Mouse (Mus musculus): ENCODE data around the gene Dab1. TPM values are rescaled to one million over a fixed set of nuclear protein-coding genes. Genes with fewer than 3 reads are reported as not detected.

Dab1 gene
- total RNA-seq, 2 experiments from 2014 or later, result 115 to 127 TPM

GRCm38 (mm10) chr4:104768190-104768589 is 1149.0 kb downstream of the Dab1 start:
- DNase-seq (ENCODE audit: extremely low spot score in 1 of 2, low spot score in 2 of 2), result no peak
- intact Hi-C loops (cut with DNase I), result no loop called here

GRCm38 (mm10) chr4:104769602-104770001 is 1150.4 kb downstream of the Dab1 start:
- DNase-seq (ENCODE audit: extremely low spot score in 1 of 2, low spot score in 2 of 2), result no peak
- intact Hi-C loops (cut with DNase I), result no loop called here

GRCm38 (mm10) chr4:104770331-104770730 is 1151.2 kb downstream of the Dab1 start:
- intact Hi-C loops (cut with DNase I), result no loop called here
- no peak for DNase-seq (ENCODE audit: extremely low spot score in 1 of 2, low spot score in 2 of 2)

- intact Hi-C loops (cut with DNase I), result no loop called here
These were observed 1156.4 kb downstream of the Dab1 start for GRCm38 (mm10) chr4:104775601-104776000.

GRCm38 (mm10) chr4:104779460-104779859 is 1160.3 kb downstream of the Dab1 start:
- intact Hi-C loops (cut with DNase I), result no loop called here
- DNase-seq (ENCODE audit: extremely low spot score in 1 of 2, low spot score in 2 of 2), result no peak

More at GRCm38 (mm10) chr4:104775601-104776000, 1156.4 kb downstream of the Dab1 start:
- DNase-seq (ENCODE audit: extremely low spot score in 1 of 2, low spot score in 2 of 2), result no peak

- DNase-seq (ENCODE audit: extremely low spot score in 1 of 2, low spot score in 2 of 2), result no peak
- intact Hi-C loops (cut with DNase I), result no loop called here
These were observed 1162.3 kb downstream of the Dab1 start for GRCm38 (mm10) chr4:104781441-104781840.

- DNase-seq (ENCODE audit: extremely low spot score in 1 of 2, low spot score in 2 of 2), result no peak
- intact Hi-C loops (cut with DNase I), result no loop called here
These were observed 1163.2 kb downstream of the Dab1 start for GRCm38 (mm10) chr4:104782346-104782745.

GRCm38 (mm10) chr4:104792111-104792510 is 1173.0 kb downstream of the Dab1 start:
- DNase-seq (ENCODE audit: extremely low spot score in 1 of 2, low spot score in 2 of 2), result no peak
- intact Hi-C loops (cut with DNase I), result no loop called here

Data from left cerebral cortex, postnatal 10 days (tissue).